Mouse (Mus musculus) embryonic facial prominence, embryonic 13.5 days (tissue): ENCODE measurements at regions not wholly inside any gene's neighbourhood (a gene's known extent, or its start where the extent isn't known, plus 50 kb on each side); places are given as distances from the start of the nearest gene placed in this dataset.

Experiments used
- ATAC-seq: fragments of 200-750 bp; cut with Nextera tagmentation; 2 replicates; pipeline ENCODE4 v1.8.0; 2017; ENCODE audit warnings: low read depth; ENCODE audit not compliant: insufficient number of reproducible peaks, insufficient read depth, low FRiP score, low TSS enrichment
- H3K27ac ChIP-seq: fragments of 300-500 bp; sonication (generic); 2 replicates; pipeline ENCODE4 v1.5.1; 2015; ENCODE audit warnings: moderate library complexity, mild to moderate bottlenecking, inconsistent platforms
- H3K27me3 ChIP-seq: fragments of 300-500 bp; sonication (generic); 2 replicates; pipeline ENCODE4 v1.6.1; 2015; ENCODE audit warnings: mild to moderate bottlenecking, inconsistent platforms
- H3K36me3 ChIP-seq: fragments of 300-500 bp; sonication (generic); 2 replicates; pipeline ENCODE4 v1.6.1; 2015; ENCODE audit warnings: mild to moderate bottlenecking, inconsistent platforms
- H3K4me1 ChIP-seq: fragments of 300-500 bp; sonication (generic); 2 replicates; pipeline ENCODE4 v1.6.1; 2015; ENCODE audit warnings: inconsistent platforms
- H3K4me2 ChIP-seq: fragments of 300-500 bp; sonication (generic); 2 replicates; pipeline ENCODE4 v1.6.1; 2015; ENCODE audit warnings: moderate library complexity, mild to moderate bottlenecking, inconsistent platforms
- H3K4me3 ChIP-seq: fragments of 300-500 bp; sonication (generic); 2 replicates; pipeline ENCODE4 v1.5.1; 2015; ENCODE audit warnings: mild to moderate bottlenecking, inconsistent platforms
- H3K9ac ChIP-seq: fragments of 300-500 bp; sonication (generic); 2 replicates; pipeline ENCODE4 v1.6.1; 2015; ENCODE audit warnings: mild to moderate bottlenecking, inconsistent platforms
- H3K9me3 ChIP-seq: fragments of 300-500 bp; sonication (generic); 2 replicates; pipeline ENCODE4 v1.6.1; 2016; ENCODE audit warnings: inconsistent platforms
- WGBS: fragments of 180-500 bp; shearing (Covaris S2); methylation state at CpG from one replicate; pipeline ENCODE4 v1.1.7; 2015; ENCODE audit warnings: mixed read lengths; 5-methylcytosine and 5-hydroxymethylcytosine counted together

DNA sequence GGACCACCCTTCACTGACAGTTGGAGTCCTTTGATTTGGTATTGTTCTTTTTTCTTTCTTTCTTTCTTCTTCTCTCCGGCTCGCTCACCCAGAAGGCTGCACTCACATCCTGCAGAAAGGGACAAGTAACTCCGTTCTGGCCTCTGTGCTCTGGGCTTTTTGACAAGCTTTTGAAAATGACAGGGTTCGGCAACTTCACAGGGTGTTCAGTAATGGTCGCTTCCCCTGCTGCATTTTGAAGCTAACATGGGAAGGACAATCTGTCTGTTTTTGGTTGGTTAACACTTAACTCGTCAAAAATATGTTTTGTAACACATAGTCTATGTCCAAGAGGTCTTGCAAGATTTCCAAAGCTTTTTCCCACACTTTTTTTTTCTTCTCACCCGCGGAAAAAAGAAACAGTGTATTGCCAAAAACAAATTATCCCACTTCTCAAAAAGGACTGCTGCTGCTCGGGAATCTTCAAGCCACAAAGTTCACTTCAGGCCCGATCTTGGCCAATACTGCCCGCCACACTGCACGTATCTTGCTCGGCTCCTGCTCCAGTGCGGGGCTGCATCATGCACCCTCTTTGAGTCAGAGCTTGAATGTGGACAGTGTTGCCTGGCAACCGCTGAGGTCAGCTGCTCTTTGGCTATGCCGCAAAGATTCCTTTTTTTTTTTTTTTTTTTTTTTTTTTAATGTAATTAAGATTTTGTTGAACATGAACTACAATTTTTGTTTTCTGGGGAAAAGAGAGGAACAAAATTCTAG, 209.4 kb upstream of the Inhba start:
- ATAC-seq: no peak
- 69% methylated on average over 16 of the region's 16 CpGs for WGBS

DNA sequence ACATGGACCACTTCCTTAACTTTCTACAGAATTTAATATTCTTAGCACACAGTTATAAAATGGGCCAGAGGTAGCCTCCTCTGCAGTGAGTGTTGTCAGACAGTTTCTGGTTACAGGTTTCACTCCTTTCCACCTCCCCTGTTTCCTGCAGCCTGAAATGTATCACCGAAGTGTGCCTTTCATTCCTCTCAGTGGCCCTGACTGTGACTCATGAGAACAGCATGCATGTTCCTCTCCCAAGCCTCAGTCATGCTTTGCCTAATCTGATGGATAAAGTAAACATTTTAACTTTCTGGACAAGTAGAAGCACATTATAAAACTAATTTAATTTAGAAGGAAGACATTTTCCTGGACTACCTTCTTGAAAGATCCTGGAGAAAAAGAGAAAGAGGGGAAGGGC, 207.7 kb upstream of the Inhba start:
- WGBS: 44% methylated on average over 1 of the region's 1 CpGs
- H3K4me3 ChIP-seq: no peak overlapping the region
- no peak overlapping the region for H3K9ac ChIP-seq

More for the DNA sequence above, 209.4 kb upstream of the Inhba start:
- H3K27me3 ChIP-seq: no peaks in the 10 kb centered on the region
- H3K9ac ChIP-seq: no peak overlapping the region
- no peaks in the 10 kb centered on the region for H3K36me3 ChIP-seq
- no peak overlapping the region for H3K27ac ChIP-seq
- H3K4me1 ChIP-seq: no peaks in the 10 kb centered on the region
- H3K4me2 ChIP-seq: no peak overlapping the region
- H3K4me3 ChIP-seq: no peak overlapping the region
- H3K9me3 ChIP-seq: no peaks in the 10 kb centered on the region

DNA sequence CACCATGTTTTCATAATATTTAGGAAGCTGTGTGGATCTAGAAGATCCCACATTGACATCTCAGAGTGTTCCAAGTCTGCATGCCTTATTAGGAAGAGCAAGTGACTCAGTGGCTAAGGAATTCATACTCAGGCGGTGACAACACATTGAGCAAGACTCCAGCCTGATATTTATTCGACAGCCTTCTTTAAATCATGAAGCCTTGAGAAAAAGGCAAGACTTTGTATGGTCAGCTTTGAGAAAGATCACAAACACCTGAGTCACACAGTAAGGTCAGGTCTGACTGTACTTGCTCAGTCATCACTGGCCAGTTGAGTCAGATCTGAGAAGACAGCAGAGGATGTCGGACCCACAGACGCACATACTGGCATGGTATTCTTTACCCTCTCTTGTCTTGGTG, 204.7 kb upstream of the Inhba start:
- no peaks in the 10 kb centered on the region for H3K9me3 ChIP-seq
- 90% methylated on average over 4 of the region's 4 CpGs for WGBS
- no peak overlapping the region for H3K27ac ChIP-seq
- no peak overlapping the region for H3K4me2 ChIP-seq
- no peak overlapping the region for H3K4me3 ChIP-seq
- H3K27me3 ChIP-seq: no peaks in the 10 kb centered on the region
- H3K4me1 ChIP-seq: no peaks in the 10 kb centered on the region
- H3K9ac ChIP-seq: no peak overlapping the region
- H3K36me3 ChIP-seq: no peaks in the 10 kb centered on the region
- no peak for ATAC-seq

More for the DNA sequence above, 207.7 kb upstream of the Inhba start:
- H3K27ac ChIP-seq: no peak overlapping the region
- H3K36me3 ChIP-seq: no peaks in the 10 kb centered on the region
- no peak for ATAC-seq
- no peak overlapping the region for H3K4me2 ChIP-seq
- no peaks in the 10 kb centered on the region for H3K4me1 ChIP-seq
- H3K27me3 ChIP-seq: no peaks in the 10 kb centered on the region
- H3K9me3 ChIP-seq: no peaks in the 10 kb centered on the region

DNA sequence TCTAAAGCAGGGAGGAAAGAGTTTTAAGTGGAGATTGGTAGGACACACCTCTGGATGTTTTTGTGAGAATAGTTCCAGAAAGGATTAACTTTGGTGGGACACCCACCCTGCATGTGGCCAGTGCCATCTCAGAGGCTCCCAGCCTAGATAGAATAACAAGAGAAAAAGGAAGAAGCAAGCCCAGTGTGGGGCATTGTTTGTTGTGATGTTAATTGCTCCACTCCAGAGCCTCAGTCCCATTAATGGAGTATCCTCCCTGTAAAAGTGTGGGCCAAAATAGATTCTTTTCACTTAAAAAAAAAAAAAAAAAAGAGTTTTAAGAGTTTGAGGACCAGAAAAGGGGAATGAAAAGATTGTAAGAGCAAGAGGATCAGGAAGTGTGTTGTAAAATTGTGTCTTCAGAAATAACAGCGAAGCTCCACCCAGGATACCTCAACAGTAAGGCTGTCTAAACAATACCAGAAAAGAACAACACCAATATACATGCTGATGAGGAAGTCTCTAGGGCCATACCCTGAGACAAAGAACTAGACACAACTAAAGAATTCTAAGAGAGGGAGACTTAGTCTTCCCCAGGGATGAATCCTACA, 189.3 kb upstream of the Inhba start:
- ATAC-seq: no peak
- WGBS: 52% methylated on average over 1 of the region's 1 CpGs

DNA sequence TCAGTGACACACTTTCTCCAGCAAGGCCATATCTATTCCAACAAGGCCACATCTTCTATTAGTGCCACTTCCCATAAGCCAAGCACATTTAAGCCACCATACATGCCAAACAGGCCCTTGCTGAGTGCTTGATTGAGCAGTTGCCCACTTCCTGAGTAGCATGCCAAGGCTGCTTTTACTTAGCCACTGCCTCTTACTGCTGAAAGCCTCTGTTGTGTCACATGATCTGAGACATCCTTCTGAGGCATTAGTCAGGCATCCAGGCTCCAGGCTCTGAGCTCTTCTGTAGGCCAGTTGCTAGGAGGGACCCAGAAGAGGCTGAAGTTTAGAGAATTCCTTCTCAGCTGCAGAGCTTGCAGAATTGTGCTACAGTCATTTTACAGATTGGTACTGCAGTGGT, 165.8 kb upstream of the Inhba start:
- Histone ChIP-seq H3K9me3 (no peaks in the 10 kb centered on the region), H3K27me3 (no peaks in the 10 kb centered on the region), H3K4me1 (peaks cover 6% of the 10 kb centered on the region; the same call in 1 of the 2 replicates), H3K9ac (no peak overlapping the region), H3K36me3 (no peaks in the 10 kb centered on the region), H3K4me2 (no peak overlapping the region), H3K27ac (no peak overlapping the region), H3K4me3 (no peak overlapping the region)
- ATAC-seq: no peak

More for the DNA sequence above, 189.3 kb upstream of the Inhba start:
- Histone ChIP-seq H3K4me3 (no peak overlapping the region), H3K4me1 (no peaks in the 10 kb centered on the region), H3K4me2 (no peak overlapping the region), H3K27me3 (no peaks in the 10 kb centered on the region), H3K9me3 (no peaks in the 10 kb centered on the region), H3K27ac (no peak overlapping the region), H3K36me3 (no peaks in the 10 kb centered on the region), H3K9ac (no peak overlapping the region)

DNA sequence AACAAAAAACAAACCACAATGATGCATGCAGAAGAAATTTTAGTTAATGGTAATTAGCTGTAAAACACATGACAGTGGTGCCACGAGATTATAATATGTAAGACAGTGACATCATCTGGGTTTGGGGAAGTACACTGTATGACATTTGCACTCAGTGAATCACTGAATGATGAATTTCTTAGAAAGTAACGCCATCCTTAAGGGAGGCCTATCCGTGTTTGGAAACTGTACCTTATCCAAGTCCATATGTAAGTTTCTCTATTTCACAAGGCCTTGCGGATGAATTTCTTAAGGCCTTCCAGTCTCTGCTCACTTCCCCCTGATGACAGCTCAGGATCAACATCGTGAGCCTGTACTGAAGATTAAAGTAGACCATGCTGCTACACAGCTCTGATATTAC, 163.6 kb upstream of the Inhba start:
- no peak overlapping the region for H3K4me2 ChIP-seq
- no peaks in the 10 kb centered on the region for H3K9me3 ChIP-seq
- H3K4me1 ChIP-seq: peaks cover 6% of the 10 kb centered on the region; the same call in 1 of the 2 replicates
- no peaks in the 10 kb centered on the region for H3K36me3 ChIP-seq
- H3K9ac ChIP-seq: no peak overlapping the region
- no peak overlapping the region for H3K27ac ChIP-seq
- H3K4me3 ChIP-seq: no peak overlapping the region
- no peaks in the 10 kb centered on the region for H3K27me3 ChIP-seq
- ATAC-seq: no peak
- WGBS: 82% methylated on average over 5 of the region's 5 CpGs

DNA sequence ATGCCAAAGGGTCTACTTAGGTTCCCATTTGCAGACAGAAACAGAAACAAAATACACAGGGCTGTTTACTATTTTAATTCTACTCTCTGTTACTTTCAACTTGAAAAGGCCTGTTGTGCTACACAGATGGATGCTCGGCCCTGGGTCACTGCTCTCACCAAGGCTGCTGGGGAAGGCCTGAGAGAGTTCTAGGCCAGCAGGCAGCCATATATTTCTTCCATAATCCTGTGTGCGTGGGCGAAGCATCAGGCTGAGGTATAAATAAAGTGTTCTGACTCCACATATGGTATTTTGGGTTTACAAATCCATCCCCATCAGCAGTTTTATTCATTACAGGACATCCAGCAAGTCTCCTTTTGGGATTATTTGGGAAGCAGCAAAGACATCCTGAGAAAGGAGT, 162.5 kb upstream of the Inhba start:
- peaks cover 6% of the 10 kb centered on the region; the same call in 1 of the 2 replicates for H3K4me1 ChIP-seq
- 71% methylated on average over 3 of the region's 3 CpGs for WGBS
- no peaks in the 10 kb centered on the region for H3K36me3 ChIP-seq
- no peak overlapping the region for H3K4me2 ChIP-seq
- H3K27ac ChIP-seq: no peak overlapping the region
- H3K9ac ChIP-seq: no peak overlapping the region
- no peaks in the 10 kb centered on the region for H3K9me3 ChIP-seq
- no peak for ATAC-seq
- no peaks in the 10 kb centered on the region for H3K27me3 ChIP-seq
- no peak overlapping the region for H3K4me3 ChIP-seq

DNA sequence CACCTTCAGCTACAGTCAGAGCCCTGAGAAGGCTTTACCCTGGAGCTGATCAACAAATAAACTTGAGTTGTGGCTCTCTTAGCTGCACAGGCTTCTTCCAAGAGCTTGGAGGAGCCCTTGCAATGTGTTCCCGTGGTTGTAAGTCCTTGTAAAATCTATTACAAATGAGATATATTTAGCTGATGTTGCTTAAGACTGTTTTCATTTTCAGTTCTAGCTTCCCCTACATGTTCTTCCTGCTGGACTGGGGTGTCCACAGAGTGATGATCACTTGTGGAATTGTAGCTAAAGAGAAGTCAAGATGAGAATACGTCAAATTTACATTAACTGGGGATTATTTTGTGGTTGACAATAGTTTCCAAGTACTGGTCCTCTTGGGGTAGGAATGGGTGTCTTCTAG, 161.3 kb upstream of the Inhba start:
- Histone ChIP-seq H3K9me3 (no peaks in the 10 kb centered on the region), H3K4me1 (peaks cover 6% of the 10 kb centered on the region; the same call in 1 of the 2 replicates), H3K27me3 (no peaks in the 10 kb centered on the region), H3K4me3 (no peak overlapping the region), H3K27ac (no peak overlapping the region), H3K36me3 (no peaks in the 10 kb centered on the region), H3K9ac (no peak overlapping the region), H3K4me2 (no peak overlapping the region)
- ATAC-seq: no peak
- 88% methylated on average over 2 of the region's 2 CpGs for WGBS

DNA sequence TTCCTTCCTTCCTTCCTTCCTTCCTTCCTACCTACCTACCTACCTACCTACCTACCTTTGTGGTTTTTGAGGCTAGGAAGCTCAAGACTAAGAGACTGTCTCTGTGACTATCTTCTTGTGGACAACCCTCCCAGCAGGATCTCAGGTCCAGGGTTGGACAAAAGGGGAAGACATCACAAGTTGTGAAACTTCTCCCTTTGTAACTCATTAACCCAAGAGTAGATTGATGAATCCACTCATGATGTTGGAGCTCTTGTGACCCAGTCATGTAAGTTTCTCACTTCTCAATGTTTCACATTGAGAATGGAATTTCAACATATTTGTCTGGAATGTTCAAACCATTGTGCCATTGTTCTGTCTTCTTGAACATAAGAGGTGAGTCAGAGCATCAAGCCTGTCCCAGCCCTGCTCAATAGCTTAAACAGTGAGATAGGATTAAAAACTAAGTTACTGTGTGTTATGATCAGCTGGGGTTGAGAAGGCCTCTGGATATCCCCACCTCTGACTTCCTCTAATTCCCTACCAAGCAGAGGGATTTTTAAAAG, 158.6 kb upstream of the Inhba start:
- no peaks in the 10 kb centered on the region for H3K36me3 ChIP-seq
- no peak for ATAC-seq
- no peaks in the 10 kb centered on the region for H3K27me3 ChIP-seq
- no peak overlapping the region for H3K27ac ChIP-seq
- H3K4me3 ChIP-seq: no peak overlapping the region
- no peak overlapping the region for H3K9ac ChIP-seq
- no peak overlapping the region for H3K4me2 ChIP-seq
- no peaks in the 10 kb centered on the region for H3K4me1 ChIP-seq
- H3K9me3 ChIP-seq: no peaks in the 10 kb centered on the region

DNA sequence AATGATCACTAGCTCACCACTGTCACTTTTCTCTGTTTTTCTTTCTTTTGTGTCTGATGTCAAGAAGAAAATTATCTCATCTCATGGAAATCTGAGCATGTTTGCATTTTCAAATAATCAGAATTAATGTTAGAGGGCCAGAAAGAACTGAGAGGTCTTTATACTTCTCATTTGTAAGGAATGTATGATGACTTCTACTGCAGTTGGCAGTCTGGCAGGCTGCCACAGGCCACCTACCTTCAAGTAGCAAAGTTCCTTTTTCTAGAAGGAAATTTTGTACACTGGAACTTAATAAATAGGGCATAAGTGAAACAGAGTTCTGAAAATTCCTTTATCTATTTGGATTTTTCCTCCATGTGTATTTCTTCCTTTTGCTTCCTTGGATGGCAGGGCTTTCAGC, 148.7 kb upstream of the Inhba start:
- Histone ChIP-seq H3K4me3 (no peak overlapping the region), H3K4me2 (no peak overlapping the region), H3K27me3 (no peaks in the 10 kb centered on the region), H3K36me3 (no peaks in the 10 kb centered on the region), H3K9ac (no peak overlapping the region), H3K9me3 (no peaks in the 10 kb centered on the region), H3K27ac (no peak overlapping the region), H3K4me1 (peaks cover 20% of the 10 kb centered on the region)
- ATAC-seq: no peak

DNA sequence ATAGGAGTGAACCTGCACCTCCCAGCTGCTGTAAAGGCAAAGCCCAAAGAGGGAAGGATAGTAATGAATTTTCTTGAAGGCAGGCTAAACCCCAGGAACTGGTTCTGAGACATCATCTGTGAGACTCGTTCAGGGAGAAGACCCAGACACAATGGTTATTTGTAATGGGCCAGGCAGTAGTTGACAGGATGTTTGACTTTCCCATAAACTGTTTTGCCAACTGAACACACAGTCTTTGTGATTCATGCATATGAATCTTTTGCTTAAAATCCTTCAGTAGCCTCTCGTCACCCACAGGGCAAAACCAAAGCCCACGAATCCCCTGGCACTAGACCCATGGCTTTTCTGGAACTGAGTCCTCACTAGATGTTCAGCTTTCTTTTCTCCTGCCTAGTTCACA, 148.3 kb upstream of the Inhba start:
- no peak overlapping the region for H3K27ac ChIP-seq
- no peaks in the 10 kb centered on the region for H3K9me3 ChIP-seq
- H3K9ac ChIP-seq: no peak overlapping the region
- ATAC-seq: no peak
- H3K36me3 ChIP-seq: no peaks in the 10 kb centered on the region
- H3K4me3 ChIP-seq: no peak overlapping the region
- H3K27me3 ChIP-seq: no peaks in the 10 kb centered on the region
- WGBS: 39% methylated on average over 3 of the region's 3 CpGs
- H3K4me1 ChIP-seq: peaks cover 20% of the 10 kb centered on the region
- H3K4me2 ChIP-seq: no peak overlapping the region

DNA sequence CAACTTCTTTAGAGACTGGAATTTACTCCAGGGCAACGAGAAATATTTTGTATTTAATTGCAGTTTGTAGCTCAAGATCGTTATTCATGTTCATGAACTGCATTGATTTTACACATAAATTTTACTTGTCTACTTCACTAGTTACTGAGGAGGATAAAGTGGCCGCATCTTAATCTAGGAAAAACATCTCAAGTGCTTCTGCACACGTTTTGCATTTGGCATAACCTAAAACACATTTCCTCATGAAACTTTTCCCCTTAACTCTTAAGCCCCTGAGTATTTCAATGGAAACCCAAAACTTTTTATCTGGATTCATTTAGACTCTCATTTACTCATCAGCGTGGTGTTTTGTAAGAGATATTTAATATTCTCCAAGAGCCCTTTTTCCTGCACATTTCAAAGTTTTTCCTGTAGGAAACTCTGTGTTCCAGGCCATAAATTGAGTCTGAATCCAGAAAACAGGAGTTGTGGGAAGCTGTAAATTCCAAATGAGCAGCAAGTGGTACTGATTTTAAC, 144.5 kb upstream of the Inhba start:
- Histone ChIP-seq H3K4me1 (peaks cover 20% of the 10 kb centered on the region), H3K9me3 (no peaks in the 10 kb centered on the region), H3K36me3 (no peaks in the 10 kb centered on the region), H3K4me3 (no peak overlapping the region), H3K27ac (no peak overlapping the region; the same call in 1 of the 2 replicates), H3K4me2 (no peak overlapping the region), H3K27me3 (no peaks in the 10 kb centered on the region), H3K9ac (no peak overlapping the region)
- ATAC-seq: no peak
- WGBS: 23% methylated on average over 5 of the region's 5 CpGs
